Mouse (Mus musculus) heart, adult 2 months (tissue): Measurements from ENCODE around the gene Trir. TPM values are rescaled to one million over a fixed set of nuclear protein-coding genes. Genes with fewer than 3 reads are reported as not detected.

Experiments
- DNase-seq, 2 experiments: peaks; one replicate each; pipeline ENCODE4 v3.0.0; 2021
- H3K27ac ChIP-seq: fragments of 200-600 bp; 2 replicates; pipeline ENCODE4 v1.8.1; 2022
- H3K27me3 ChIP-seq: fragments of 200-500 bp; 2 replicates; pipeline ENCODE4 v1.6.1; 2012; ENCODE audit warnings: mild to moderate bottlenecking, low read length, inconsistent platforms, mixed read lengths; ENCODE audit not compliant: control insufficient read depth, insufficient read depth
- H3K36me3 ChIP-seq: fragments of 200-500 bp; 2 replicates; pipeline ENCODE4 v1.6.1; 2012; ENCODE audit warnings: low read length, inconsistent platforms; ENCODE audit not compliant: control insufficient read depth, insufficient read depth
- H3K4me1 ChIP-seq: fragments of 200-500 bp; 2 replicates; pipeline ENCODE4 v1.6.1; 2011; ENCODE audit warnings: low read length; ENCODE audit not compliant: control insufficient read depth, insufficient read depth
- H3K4me3 ChIP-seq: fragments of 200-600 bp; 2 replicates; pipeline ENCODE4 v1.8.1; 2022
- H3K79me2 ChIP-seq: fragments of 200-500 bp; replicated peaks from 2 replicates; pipeline ENCODE4 v1.6.1; 2012; ENCODE audit warnings: mild to moderate bottlenecking, inconsistent platforms, low read length, moderate library complexity, mixed read lengths; ENCODE audit not compliant: control insufficient read depth, insufficient read depth
- H3K9ac ChIP-seq: fragments of 200-500 bp; 2 replicates; pipeline ENCODE4 v1.6.1; 2012; ENCODE audit warnings: low read depth, mild to moderate bottlenecking, control low read depth, inconsistent platforms, low read length, mixed read lengths
- CTCF ChIP-seq: fragments of 200-600 bp; IDR thresholded peaks from 2 replicates; pipeline ENCODE4 v1.8.1; 2022; ENCODE audit warnings: antibody characterized with exemption, mild to moderate bottlenecking, moderate library complexity
- EP300 ChIP-seq: fragments of 200-500 bp; IDR thresholded peaks from 2 replicates; pipeline ENCODE4 v1.6.1; 2011; ENCODE audit warnings: low read depth, low read length, control low read depth; ENCODE audit not compliant: insufficient read depth
- POLR2A ChIP-seq: fragments of 200-500 bp; IDR thresholded peaks from 2 replicates; pipeline ENCODE4 v1.6.1; 2011; ENCODE audit warnings: mild to moderate bottlenecking, low read depth, low read length, control low read depth; ENCODE audit not compliant: insufficient read depth
- WGBS: fragments of 180-500 bp; shearing (Covaris S2); methylation state at CpG from one replicate; pipeline ENCODE4 v1.1.7; 2018; 5-methylcytosine and 5-hydroxymethylcytosine counted together
- intact Hi-C: fragments of 180-260 bp; cut with DNase I; formaldehyde crosslinking; loops from one replicate; pipeline ENCODE4 v1.15.1; 2025
- polyA plus RNA-seq: library from polyadenylated mRNA; depleted of rRNA; stranded (reverse); fragments of >200 nt; gene quantifications from 2 replicates; pipeline ENCODE4 v1.2.3, GENCODE M21; 2012
- total RNA-seq, 2 experiments: library from RNA; stranded (reverse); gene quantifications; 2 replicates each; pipeline ENCODE4 v1.2.3; 2021

Trir gene
- total and polyA plus RNA-seq, 3 experiments: 47.2 to 94.1 (median 81.5) TPM

DNA sequence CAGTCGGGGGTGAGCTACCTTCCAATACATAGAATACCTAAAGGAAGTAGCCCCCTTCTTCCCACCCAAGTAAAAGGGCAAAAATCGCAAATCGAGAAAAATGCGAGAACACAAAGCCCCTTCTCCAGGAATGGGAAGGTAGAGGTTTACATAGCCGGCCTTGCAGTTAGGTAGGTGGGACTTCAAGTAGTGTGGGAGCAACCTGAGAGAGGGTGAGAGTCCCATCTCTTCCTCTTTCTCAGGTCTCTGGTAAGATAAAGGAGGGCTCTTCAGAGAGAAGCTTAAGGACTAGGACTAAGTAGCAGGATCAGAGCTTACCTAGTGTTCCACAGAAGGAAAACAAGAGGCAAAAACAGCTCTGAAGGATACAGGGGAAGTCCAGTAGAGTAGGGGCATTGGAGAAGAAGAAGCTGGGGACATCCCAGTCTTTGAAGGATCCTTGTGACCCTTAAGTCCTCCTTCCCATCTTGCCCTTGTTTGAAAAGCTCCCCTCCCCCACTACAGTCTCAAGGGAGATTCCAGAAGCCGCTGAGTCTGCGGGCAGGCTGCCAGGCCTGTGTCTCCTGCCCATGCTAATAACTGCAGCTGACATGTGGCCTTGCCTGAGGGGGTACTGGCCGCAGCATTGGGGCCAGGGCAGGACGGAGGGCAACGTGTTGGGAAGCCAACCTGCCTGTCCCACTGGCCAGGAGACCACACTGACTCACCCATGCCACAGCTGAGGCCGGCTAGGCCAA is 45.8 kb upstream of the Trir start:
- H3K27ac ChIP-seq: peak overlapping the region; percentile 99
- 26% methylated on average over 11 of the region's 11 CpGs for WGBS
- peak overlapping the region; percentile 17; the same call in 1 of the 2 replicates for H3K9ac ChIP-seq
- TF ChIP-seq POLR2A: 0 out of 2 replicates have a peak, but pooled peaks have one; percentile 21
- TF ChIP-seq EP300: 0 out of 2 replicates have a peak, but pooled peaks have one; percentile 46
- TF ChIP-seq CTCF: no peak
- peak overlapping the region; percentile 31; the same call in 1 of the 2 replicates for H3K4me3 ChIP-seq
- peaks cover 18% of the 10 kb centered on the region for H3K4me1 ChIP-seq
- H3K36me3 ChIP-seq: no peaks in the 10 kb centered on the region
- intact Hi-C loops: no loop called here
- H3K27me3 ChIP-seq: no peaks in the 10 kb centered on the region
- peak; percentile 79 to 85 for DNase-seq
- H3K79me2 ChIP-seq: no peaks in the 10 kb centered on the region

DNA sequence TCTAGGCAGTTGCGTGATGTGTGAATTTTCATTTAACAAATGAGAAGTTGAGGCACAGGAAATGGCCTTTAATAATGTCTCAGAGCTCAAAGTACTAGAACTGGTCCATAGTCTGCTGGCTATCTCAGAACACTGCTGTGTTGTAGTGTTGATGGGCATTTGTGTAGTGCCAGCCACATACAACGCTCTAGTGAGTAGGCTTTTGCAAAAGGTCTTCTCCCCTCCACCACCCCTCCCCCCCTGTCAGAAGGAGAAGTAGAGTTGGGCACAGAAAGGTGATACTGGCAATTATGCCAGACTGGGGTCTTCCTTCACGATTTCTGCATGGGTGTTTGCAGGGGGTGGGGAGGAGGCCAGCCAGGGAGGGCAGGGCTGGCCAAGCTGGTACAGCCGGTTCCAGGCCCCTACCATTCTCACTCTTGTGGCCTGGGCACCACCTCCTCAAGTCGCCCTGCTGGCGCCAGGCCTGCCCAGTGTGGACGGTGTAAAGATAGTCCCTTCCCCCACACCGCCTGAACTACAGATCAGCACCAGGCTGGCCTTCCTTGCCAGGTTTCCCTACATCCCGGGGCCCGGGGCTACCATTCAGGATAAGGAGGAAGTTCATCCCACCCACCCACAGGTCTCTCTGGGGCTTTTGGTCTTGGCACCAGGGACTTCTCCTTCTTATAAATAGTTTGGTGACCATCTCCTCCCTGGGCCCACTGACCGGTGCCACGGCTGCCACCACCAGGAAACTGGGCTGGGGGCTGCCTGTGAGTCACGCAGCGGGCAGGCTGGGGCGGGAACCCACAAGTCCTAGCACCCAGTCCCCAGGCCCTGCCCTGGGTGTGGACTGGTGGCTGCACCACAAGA is 44.8 kb upstream of the Trir start:
- Histone ChIP-seq H3K36me3 (no peaks in the 10 kb centered on the region), H3K9ac (no peak overlapping the region), H3K27me3 (no peaks in the 10 kb centered on the region), H3K4me3 (no peak overlapping the region), H3K27ac (no peak overlapping the region; the same call in 1 of the 2 replicates), H3K4me1 (peaks cover 19% of the 10 kb centered on the region), H3K79me2 (no peaks in the 10 kb centered on the region)
- DNase-seq: no peak
- WGBS: 65% methylated on average over 15 of the region's 15 CpGs
- intact Hi-C loops: no loop called here
- TF ChIP-seq CTCF: no peak

DNA sequence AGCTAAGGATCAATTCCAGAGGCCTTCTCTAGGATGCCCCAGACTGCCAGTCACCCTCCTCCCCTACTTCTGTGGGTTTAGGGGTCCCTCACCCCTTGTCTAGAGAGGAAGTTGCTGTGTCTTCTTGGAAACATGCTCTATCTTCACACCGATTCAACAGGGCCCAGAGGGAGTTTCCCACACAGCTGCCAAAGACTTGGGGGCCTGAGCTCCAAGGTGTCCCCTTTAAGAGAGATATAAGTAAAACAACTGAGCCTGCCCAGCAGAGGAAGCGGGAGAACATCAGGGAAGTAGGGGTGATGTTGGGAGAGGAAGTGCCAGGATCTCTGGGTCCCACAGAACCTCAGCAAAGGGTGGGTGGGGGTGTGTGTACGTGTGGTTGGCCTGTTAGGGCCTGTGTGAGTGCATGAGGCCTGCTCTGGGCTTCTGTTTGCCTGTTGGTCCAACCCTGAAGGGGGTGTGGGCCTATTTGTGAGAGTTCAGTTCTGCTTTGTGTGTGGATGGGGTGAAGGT is 44.1 kb upstream of the Trir start:
- intact Hi-C loops: no loop called here
- no peak for DNase-seq
- Histone ChIP-seq H3K36me3 (no peaks in the 10 kb centered on the region), H3K79me2 (no peaks in the 10 kb centered on the region), H3K9ac (no peak overlapping the region), H3K4me3 (no peak overlapping the region), H3K4me1 (peaks cover 19% of the 10 kb centered on the region), H3K27ac (no peak overlapping the region), H3K27me3 (no peaks in the 10 kb centered on the region)
- no peak for TF ChIP-seq EP300
- TF ChIP-seq CTCF: no peak
- TF ChIP-seq POLR2A: no peak
- WGBS: 43% methylated on average over 3 of the region's 3 CpGs

DNA sequence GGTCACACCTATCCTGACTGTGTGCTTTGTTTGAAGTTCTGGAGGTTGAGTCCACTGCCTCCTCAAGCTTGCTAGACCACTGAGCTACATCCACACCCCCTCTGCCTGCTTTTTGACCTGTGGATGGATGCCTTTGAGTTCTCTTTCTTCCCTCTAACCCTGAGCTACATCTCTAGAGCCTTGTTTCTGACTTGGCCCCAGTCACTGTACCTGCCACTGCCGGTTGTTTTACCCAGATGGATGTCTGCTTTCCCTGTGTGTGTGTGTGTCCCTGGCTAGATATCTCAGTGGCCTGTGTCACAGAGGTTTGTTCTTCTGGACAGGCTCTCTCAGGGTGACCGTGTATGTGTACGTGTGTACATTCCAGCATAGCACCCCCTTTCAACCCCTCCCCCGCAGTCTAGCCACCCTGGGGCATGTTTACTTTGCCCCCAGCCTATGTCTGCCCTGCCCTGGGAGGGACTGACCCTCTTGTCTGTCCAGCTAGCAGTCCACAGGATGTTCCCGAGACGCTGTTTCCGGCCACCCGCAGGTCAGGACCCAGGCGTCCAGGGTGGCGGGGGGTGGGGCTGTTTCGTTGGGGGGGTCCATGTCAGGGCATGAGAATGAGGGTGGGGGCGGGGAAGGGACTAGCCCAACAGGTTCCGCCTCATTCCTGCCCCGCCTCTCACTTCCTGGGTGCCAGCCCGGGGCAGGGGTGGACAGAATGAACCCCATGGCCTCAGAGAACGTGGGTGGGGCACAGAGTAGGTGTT is 42.2 kb upstream of the Trir start:
- peak overlapping the region; percentile 87 for H3K27ac ChIP-seq
- intact Hi-C loops: no loop called here
- no peak for TF ChIP-seq CTCF
- TF ChIP-seq POLR2A: no peak
- TF ChIP-seq EP300: no peak
- no peaks in the 10 kb centered on the region for H3K27me3 ChIP-seq
- WGBS: 19% methylated on average over 15 of the region's 16 CpGs
- no peaks in the 10 kb centered on the region for H3K36me3 ChIP-seq
- peak; percentile 55 to 68 for DNase-seq
- peaks cover 21% of the 10 kb centered on the region for H3K4me1 ChIP-seq
- H3K79me2 ChIP-seq: no peaks in the 10 kb centered on the region
- H3K9ac ChIP-seq: peak overlapping the region; percentile 19; the same call in 1 of the 2 replicates
- peak overlapping the region; percentile 79; the same call in 1 of the 2 replicates for H3K4me3 ChIP-seq

DNA sequence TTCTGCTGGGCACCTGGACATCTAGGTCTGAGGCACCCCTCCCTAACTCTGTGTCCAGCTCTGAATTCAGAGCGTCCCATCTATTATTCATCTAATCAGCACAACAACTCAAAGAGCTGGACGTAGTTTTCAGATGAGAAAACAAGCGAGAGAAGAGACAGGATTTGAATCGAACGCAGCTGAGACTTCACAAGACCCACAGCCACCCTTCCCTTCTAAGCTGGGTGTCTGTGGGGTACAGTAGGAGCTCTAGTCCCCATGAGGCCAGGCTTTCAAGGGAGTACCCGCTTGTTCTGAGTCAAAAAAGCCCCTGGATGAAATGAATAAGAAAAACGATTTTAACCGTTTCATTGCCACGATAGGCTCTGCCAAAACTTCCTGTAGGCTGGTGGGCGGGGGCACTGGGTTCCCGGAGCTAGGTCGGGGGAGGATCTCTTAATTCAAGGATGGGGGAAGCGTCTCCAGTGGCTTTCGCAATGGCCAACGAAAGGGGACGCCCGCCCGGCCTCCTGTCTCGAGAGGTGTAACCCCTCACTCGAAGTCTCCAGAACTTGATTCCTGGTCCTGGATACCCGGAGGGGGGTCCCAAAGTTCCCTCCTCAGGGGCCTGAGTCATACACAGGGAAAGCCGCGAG is 41.5 kb upstream of the Trir start:
- Histone ChIP-seq H3K4me3 (peak overlapping the region; percentile 79), H3K36me3 (no peaks in the 10 kb centered on the region), H3K79me2 (no peaks in the 10 kb centered on the region), H3K27me3 (no peaks in the 10 kb centered on the region), H3K9ac (peak overlapping the region; percentile 57), H3K27ac (peak overlapping the region; percentile 87), H3K4me1 (peaks cover 21% of the 10 kb centered on the region)
- no peak for DNase-seq
- 9% methylated on average over 23 of the region's 23 CpGs for WGBS
- intact Hi-C loops: no loop called here
- no peak for TF ChIP-seq EP300
- no peak for TF ChIP-seq POLR2A
- TF ChIP-seq CTCF: no peak
